Mouse (Mus musculus) limb, embryonic 13.5 days (tissue): ENCODE data around the gene F2rl2. TPM values are rescaled to one million over a fixed set of nuclear protein-coding genes. Genes with fewer than 3 reads are reported as not detected.

Experiments
- ATAC-seq: fragments of 200-750 bp; cut with Nextera tagmentation; 2 replicates; pipeline ENCODE4 v1.8.0; 2017; ENCODE audit warnings: low read depth, moderate number of reproducible peaks, moderate TSS enrichment; ENCODE audit not compliant: low FRiP score
- H3K27ac ChIP-seq: fragments of 300-500 bp; sonication (generic); 2 replicates; pipeline ENCODE4 v1.5.1; 2015; ENCODE audit warnings: inconsistent platforms, mild to moderate bottlenecking, moderate library complexity
- H3K27me3 ChIP-seq: fragments of 300-500 bp; sonication (generic); 2 replicates; pipeline ENCODE4 v1.6.1; 2015; ENCODE audit warnings: mild to moderate bottlenecking, inconsistent platforms
- H3K36me3 ChIP-seq: fragments of 300-500 bp; sonication (generic); 2 replicates; pipeline ENCODE4 v1.6.1; 2015; ENCODE audit warnings: inconsistent platforms, mild to moderate bottlenecking, moderate library complexity
- H3K4me1 ChIP-seq: fragments of 300-500 bp; sonication (generic); 2 replicates; pipeline ENCODE4 v1.6.1; 2015; ENCODE audit warnings: inconsistent platforms
- H3K4me2 ChIP-seq: fragments of 300-500 bp; sonication (generic); replicated peaks from 2 replicates; pipeline ENCODE4 v1.6.1; 2015; ENCODE audit warnings: inconsistent platforms, mild to moderate bottlenecking, moderate library complexity
- H3K4me3 ChIP-seq: fragments of 300-500 bp; sonication (generic); 2 replicates; pipeline ENCODE4 v1.5.1; 2015; ENCODE audit warnings: moderate library complexity, mild to moderate bottlenecking, inconsistent platforms
- H3K9ac ChIP-seq: fragments of 300-500 bp; sonication (generic); 2 replicates; pipeline ENCODE4 v1.6.1; 2015; ENCODE audit warnings: mild to moderate bottlenecking, inconsistent platforms
- H3K9me3 ChIP-seq: fragments of 300-500 bp; sonication (generic); 2 replicates; pipeline ENCODE4 v1.6.1; 2016; ENCODE audit warnings: inconsistent platforms
- WGBS: fragments of 180-500 bp; shearing (Covaris S2); methylation state at CpG from one replicate; pipeline ENCODE4 v1.1.7; 2015; 5-methylcytosine and 5-hydroxymethylcytosine counted together
- polyA plus RNA-seq: library from polyadenylated mRNA; unstranded; fragments of >200 nt; fragmentation: Nextera tagmentation; extraction: Ambion mirVana; gene quantifications from 2 replicates; pipeline ENCODE4 v1.2.1, GENCODE M21; 2015

Gene F2rl2
- 0.38 and 0.98 TPM in 2 replicates for polyA plus RNA-seq

- no peak within 1 kb of the TSS for H3K4me3 ChIP-seq
- no peak within 1 kb of the TSS for H3K9ac ChIP-seq
- peaks cover 10% of the 10 kb centered on the region; the same call in 1 of the 2 replicates for H3K4me1 ChIP-seq
- H3K27ac ChIP-seq: no peak within 1 kb of the TSS
- ATAC-seq: no peak
- WGBS: 71% methylated on average over 4 of the region's 4 CpGs
- H3K27me3 ChIP-seq: no peaks in the 10 kb centered on the region
- H3K36me3 ChIP-seq: no peaks in the 10 kb centered on the region
- H3K4me2 ChIP-seq: no peak within 1 kb of the TSS
- H3K9me3 ChIP-seq: no peaks in the 10 kb centered on the region
Observed at GRCm38 (mm10) chr13:95696654-95697163, at the start of gene F2rl2. Gene F2rl2, plus strand, starts transcription at chr13:95696853.

GRCm38 (mm10) chr13:95647248-95647647 lies 49.4 kb upstream of the F2rl2 start:
- Histone ChIP-seq H3K9ac (no peak overlapping the region), H3K4me2 (no peak overlapping the region), H3K9me3 (no peaks in the 10 kb centered on the region), H3K27me3 (no peaks in the 10 kb centered on the region), H3K4me3 (no peak overlapping the region), H3K4me1 (peaks cover 24% of the 10 kb centered on the region), H3K27ac (peak overlapping the region; percentile 52), H3K36me3 (peaks cover 18% of the 10 kb centered on the region; the same call in 1 of the 2 replicates)
- 25% methylated on average over 4 of the region's 4 CpGs for WGBS
- ATAC-seq: no peak

GRCm38 (mm10) chr13:95649941-95650340 lies 46.7 kb upstream of the F2rl2 start:
- no peak overlapping the region for H3K9ac ChIP-seq
- peaks cover 11% of the 10 kb centered on the region for H3K4me1 ChIP-seq
- peaks cover 11% of the 10 kb centered on the region; the same call in 1 of the 2 replicates for H3K36me3 ChIP-seq
- no peak overlapping the region for H3K27ac ChIP-seq
- no peaks in the 10 kb centered on the region for H3K27me3 ChIP-seq
- no peaks in the 10 kb centered on the region for H3K9me3 ChIP-seq
- no peak overlapping the region for H3K4me2 ChIP-seq
- 82% methylated on average over 3 of the region's 3 CpGs for WGBS
- no peak for ATAC-seq
- no peak overlapping the region for H3K4me3 ChIP-seq

GRCm38 (mm10) chr13:95651870-95652668 lies 44.6 kb upstream of the F2rl2 start:
- Histone ChIP-seq H3K9ac (no peak overlapping the region), H3K4me2 (no peak overlapping the region), H3K4me3 (no peak overlapping the region), H3K27me3 (no peaks in the 10 kb centered on the region), H3K27ac (no peak overlapping the region), H3K4me1 (peaks cover 11% of the 10 kb centered on the region), H3K9me3 (no peaks in the 10 kb centered on the region), H3K36me3 (no peaks in the 10 kb centered on the region)
- 64% methylated on average over 7 of the region's 7 CpGs for WGBS
- ATAC-seq: no peak

GRCm38 (mm10) chr13:95653696-95654095 lies 43.0 kb upstream of the F2rl2 start:
- Histone ChIP-seq H3K9me3 (no peaks in the 10 kb centered on the region), H3K27ac (no peak overlapping the region), H3K36me3 (peaks cover 7% of the 10 kb centered on the region), H3K9ac (no peak overlapping the region), H3K27me3 (no peaks in the 10 kb centered on the region), H3K4me2 (no peak overlapping the region), H3K4me3 (no peak overlapping the region), H3K4me1 (peaks cover 5% of the 10 kb centered on the region; the same call in 1 of the 2 replicates)
- WGBS: 76% methylated on average over 4 of the region's 4 CpGs
- ATAC-seq: no peak

GRCm38 (mm10) chr13:95655284-95655683 lies 41.4 kb upstream of the F2rl2 start:
- WGBS: 15% methylated on average over 9 of the region's 9 CpGs
- no peak for ATAC-seq
- Histone ChIP-seq H3K4me2 (no peak overlapping the region), H3K9me3 (no peaks in the 10 kb centered on the region), H3K36me3 (peaks cover 21% of the 10 kb centered on the region), H3K27ac (no peak overlapping the region), H3K4me3 (no peak overlapping the region), H3K9ac (no peak overlapping the region), H3K27me3 (no peaks in the 10 kb centered on the region), H3K4me1 (peaks cover 5% of the 10 kb centered on the region; the same call in 1 of the 2 replicates)

GRCm38 (mm10) chr13:95657171-95657570 lies 39.5 kb upstream of the F2rl2 start:
- no peak for ATAC-seq
- Histone ChIP-seq H3K4me2 (no peak overlapping the region), H3K27ac (no peak overlapping the region), H3K4me3 (no peak overlapping the region), H3K4me1 (peaks cover 5% of the 10 kb centered on the region; the same call in 1 of the 2 replicates), H3K9ac (no peak overlapping the region), H3K9me3 (no peaks in the 10 kb centered on the region), H3K36me3 (peaks cover 37% of the 10 kb centered on the region), H3K27me3 (no peaks in the 10 kb centered on the region)
- WGBS: 83% methylated on average over 9 of the region's 9 CpGs

- no peak overlapping the region for H3K4me3 ChIP-seq
- no peak overlapping the region for H3K27ac ChIP-seq
- 82% methylated on average over 7 of the region's 7 CpGs for WGBS
- peaks cover 5% of the 10 kb centered on the region; the same call in 1 of the 2 replicates for H3K4me1 ChIP-seq
- ATAC-seq: no peak
- H3K27me3 ChIP-seq: no peaks in the 10 kb centered on the region
- H3K36me3 ChIP-seq: peaks cover 55% of the 10 kb centered on the region
- no peak overlapping the region for H3K4me2 ChIP-seq
- H3K9me3 ChIP-seq: no peaks in the 10 kb centered on the region
- no peak overlapping the region for H3K9ac ChIP-seq
Observed at GRCm38 (mm10) chr13:95659432-95659831, 37.2 kb upstream of the F2rl2 start.

- H3K4me2 ChIP-seq: no peak overlapping the region
- H3K27me3 ChIP-seq: no peaks in the 10 kb centered on the region
- ATAC-seq: no peak
- no peak overlapping the region for H3K9ac ChIP-seq
- H3K9me3 ChIP-seq: no peaks in the 10 kb centered on the region
- no peak overlapping the region for H3K4me3 ChIP-seq
- peaks cover 64% of the 10 kb centered on the region for H3K36me3 ChIP-seq
- H3K4me1 ChIP-seq: no peaks in the 10 kb centered on the region
- no peak overlapping the region for H3K27ac ChIP-seq
- 90% methylated on average over 4 of the region's 4 CpGs for WGBS
Observed at GRCm38 (mm10) chr13:95663834-95664233, 32.8 kb upstream of the F2rl2 start.

GRCm38 (mm10) chr13:95665644-95666356 lies 30.9 kb upstream of the F2rl2 start:
- Histone ChIP-seq H3K4me1 (no peaks in the 10 kb centered on the region), H3K4me2 (no peak overlapping the region), H3K27me3 (no peaks in the 10 kb centered on the region), H3K4me3 (no peak overlapping the region), H3K36me3 (peaks cover 64% of the 10 kb centered on the region), H3K27ac (no peak overlapping the region), H3K9me3 (no peaks in the 10 kb centered on the region), H3K9ac (no peak overlapping the region)
- 88% methylated on average over 13 of the region's 13 CpGs for whole genome bisulfite sequencing
- ATAC-seq: no peak

- Histone ChIP-seq H3K27me3 (no peaks in the 10 kb centered on the region), H3K27ac (no peak overlapping the region), H3K9me3 (no peaks in the 10 kb centered on the region), H3K4me2 (no peak overlapping the region), H3K4me1 (no peaks in the 10 kb centered on the region), H3K36me3 (peaks cover 54% of the 10 kb centered on the region), H3K9ac (no peak overlapping the region; the same call in 1 of the 2 replicates), H3K4me3 (no peak overlapping the region)
- WGBS: 16% methylated on average over 7 of the region's 7 CpGs
- no peak for ATAC-seq
Observed at GRCm38 (mm10) chr13:95667260-95667659, 29.4 kb upstream of the F2rl2 start.

- Histone ChIP-seq H3K27ac (no peak overlapping the region), H3K9me3 (no peaks in the 10 kb centered on the region), H3K36me3 (peaks cover 33% of the 10 kb centered on the region), H3K4me3 (no peak overlapping the region), H3K9ac (no peak overlapping the region), H3K27me3 (no peaks in the 10 kb centered on the region), H3K4me1 (no peaks in the 10 kb centered on the region), H3K4me2 (no peak overlapping the region)
- WGBS: 90% methylated on average over 5 of the region's 5 CpGs
- no peak for ATAC-seq
Observed at GRCm38 (mm10) chr13:95670534-95670933, 26.1 kb upstream of the F2rl2 start.
